Mouse (Mus musculus): Measurements from ENCODE around the gene Zbtb49. TPM values are rescaled to one million over a fixed set of nuclear protein-coding genes. Genes with fewer than 3 reads are reported as not detected.

Zbtb49 gene
- total RNA-seq, 2 experiments from 2014 or later = 1.9 to 3.1 TPM

Other genes with a start within 250 kb of the Zbtb49 start
- 10 to 100 TPM; 14.2 to 14.3 TPM for gene Stx18, start 181.7 kb downstream of the Zbtb49 start, total RNA-seq (2021)
- 1 to 10 TPM; 1.2 to 2.1 TPM for gene Nsg1, start 60.5 kb downstream of the Zbtb49 start, total RNA-seq (2021)
- 10 to 100 TPM; 21.3 to 22.0 TPM for gene Lyar, start within 50 bp of the Zbtb49 start, total RNA-seq (2021)
- gene Tmem128, start 39.7 kb upstream of the Zbtb49 start, total RNA-seq (2021) = 1 to 10 TPM; 6.4 to 7.8 TPM
- under 1 TPM; 0.27 to 0.71 TPM for gene Otop1, start 55.5 kb upstream of the Zbtb49 start, total RNA-seq (2021)
- not detected for gene Drd5, start 98.9 kb upstream of the Zbtb49 start, total RNA-seq (2021)

All from gastrocnemius, adult 18-20 months (tissue).